In genomic region chr13:89453819-89454218, GRCm38 (mm10) we compare ENCODE assay signal across 15 mouse cellular contexts.
"Had no signal": no experiment of that assay in that cellular context is flagged by ENCODE, and none has a peak within 500 bp of the region (broad histone marks: within the 10 kb centered on the region; RNA-seq: fewer than 3 reads in every experiment).

No protein-coding gene starts in this region.

- H3K9ac ChIP-seq: liver, embryonic 14.5 days; midbrain, embryonic 15.5 days; neural tube, embryonic 12.5 days had no signal

- H3K27ac ChIP-seq: layer of hippocampus, adult 2 months; left cerebral cortex, adult 2 months; liver, embryonic 14.5 days; midbrain, embryonic 10.5 days; midbrain, embryonic 15.5 days; neural tube, embryonic 12.5 days had no signal

- H3K4me1 ChIP-seq: midbrain, embryonic 10.5 days; midbrain, embryonic 15.5 days; neural tube, embryonic 12.5 days had no signal

- DNase-seq: kidney, postnatal 10 days; kidney, postnatal 4 days; lung, adult 18-20 months; lung, postnatal 36 days; right cerebral cortex, postnatal 4 days; spleen, adult 18-20 months; thymus, adult 18-20 months; thymus, postnatal 14 days had no signal

- H3K4me3 ChIP-seq: layer of hippocampus, adult 2 months; left cerebral cortex, adult 2 months; midbrain, embryonic 10.5 days; midbrain, embryonic 15.5 days; neural tube, embryonic 12.5 days had no signal

- H3K27me3 ChIP-seq: midbrain, embryonic 15.5 days; neural tube, embryonic 12.5 days had no signal

- H3K36me3 ChIP-seq: midbrain, embryonic 10.5 days; midbrain, embryonic 15.5 days; neural tube, embryonic 12.5 days had no signal

- ATAC-seq: lung, postnatal 0 days; midbrain, embryonic 15.5 days had no signal

- H3K4me2 ChIP-seq: midbrain, embryonic 15.5 days; neural tube, embryonic 12.5 days had no signal

- H3K9me3 ChIP-seq: midbrain, embryonic 10.5 days; midbrain, embryonic 15.5 days; neural tube, embryonic 12.5 days had no signal
